Mouse (Mus musculus) mature B cell (primary cell): ENCODE data around the gene Trim3.

ENCODE experiments used
- in situ Hi-C: fragments of 300-500 bp; cut with MboI; formaldehyde crosslinking; loops from 2 replicates; pipeline ENCODE4 v1.14.3; 2019

Trim3 gene

GRCm38 (mm10) chr7:105559016-105559415 lies 74.4 kb downstream of the Trim3 start:
- in situ Hi-C loops: no loop called here

GRCm38 (mm10) chr7:105557671-105558070 lies 75.7 kb downstream of the Trim3 start:
- in situ Hi-C loops: no loop called here

- in situ Hi-C loops: no loop called here
Measured at GRCm38 (mm10) chr7:105556406-105556805, 77.0 kb downstream of the Trim3 start.

- in situ Hi-C loops: no loop called here
Measured at GRCm38 (mm10) chr7:105555571-105555970, 77.8 kb downstream of the Trim3 start.
